Mouse (Mus musculus): Measurements from ENCODE around the gene Rab31. TPM values are rescaled to one million over a fixed set of nuclear protein-coding genes. Genes with fewer than 3 reads are reported as not detected.

Gene Rab31
- total and polyA plus RNA-seq, 3 experiments: 0.79 to 2.8 (median 1.2) TPM

DNA sequence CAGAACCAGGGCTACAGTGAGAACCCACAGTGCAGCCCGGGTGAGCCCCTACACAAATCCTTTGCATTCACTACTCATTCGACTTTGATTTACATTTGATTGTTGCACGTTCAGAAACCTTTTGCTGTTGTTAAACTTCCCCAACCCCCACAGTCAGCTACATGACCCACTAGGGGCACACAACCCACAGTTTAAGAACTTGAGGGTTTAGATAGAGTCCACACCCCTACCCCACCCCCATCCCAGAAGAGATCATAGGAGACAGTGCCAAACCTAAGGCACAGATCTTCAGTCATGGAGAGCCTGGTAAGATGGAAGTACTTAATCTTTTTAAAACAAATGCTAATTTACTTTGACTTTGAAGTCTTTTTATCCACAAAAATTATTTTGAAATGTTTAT, 156.9 kb downstream of the Rab31 start:
- Histone ChIP-seq H3K27me3 (replicated peaks) (no peaks in the 10 kb centered on the region), H3K9ac (ENCODE audit: insufficient read depth, low read depth) (no peak overlapping the region), H3K36me3 (replicated peaks in 1 of 2; ENCODE audit: control insufficient read depth in 1 of 2, insufficient read depth in 1 of 2, low read length in 1 of 2) (no peaks in the 10 kb centered on the region), H3K27ac (ENCODE audit: insufficient read depth, low read depth) (no peak overlapping the region), H3K4me2 (ENCODE audit: insufficient read depth, low read depth, poor library complexity, severe bottlenecking) (no peak overlapping the region), H3K4me3 (replicated peaks in 1 of 3; ENCODE audit: low read depth in 2 of 3, low read length in 2 of 3, poor library complexity in 1 of 3) (no peak overlapping the region), H3K4me1 (ENCODE audit: control insufficient read depth in 1 of 2, insufficient read depth in 2 of 2) (peaks cover 0 to 6% of the 10 kb centered on the region in 2 experiments; a peak in 2 of 4 replicates), H3K9me3 (replicated peaks; ENCODE audit: low read length) (no peaks in the 10 kb centered on the region), H3K79me2 (replicated peaks; ENCODE audit: control insufficient read depth, extremely low read depth, insufficient read depth, poor library complexity, severe bottlenecking) (peaks cover 23% of the 10 kb centered on the region)
- in situ Hi-C loops (cut with MboI; ENCODE audit: low pct_ligation_motif_present, low pct_unique_long_range_greater_than_20kb, low sequenced_read_pairs) (no loop called here), dilution Hi-C loops (cut with MboI; ENCODE audit: extremely low pct_ligation_motif_present, extremely low pct_unique_long_range_greater_than_20kb, low sequenced_read_pairs) (no loop called here)
- DNase-seq (ENCODE audit: extremely low read depth): no peak
- TF ChIP-seq MEF2A (IDR thresholded peaks at IDR 0.05; ENCODE audit: borderline replicate concordance, low read depth, low read length) (no peak), CHD2 (IDR thresholded peaks at IDR 0.05; ENCODE audit: low read length) (0 out of 2 replicates have a peak, but pooled peaks have one; percentile 37), TCF12 (IDR thresholded peaks at IDR 0.05; ENCODE audit: low read depth, low read length) (no peak), HCFC1 (IDR thresholded peaks at IDR 0.05; ENCODE audit: low read depth, low read length) (no peak)

DNA sequence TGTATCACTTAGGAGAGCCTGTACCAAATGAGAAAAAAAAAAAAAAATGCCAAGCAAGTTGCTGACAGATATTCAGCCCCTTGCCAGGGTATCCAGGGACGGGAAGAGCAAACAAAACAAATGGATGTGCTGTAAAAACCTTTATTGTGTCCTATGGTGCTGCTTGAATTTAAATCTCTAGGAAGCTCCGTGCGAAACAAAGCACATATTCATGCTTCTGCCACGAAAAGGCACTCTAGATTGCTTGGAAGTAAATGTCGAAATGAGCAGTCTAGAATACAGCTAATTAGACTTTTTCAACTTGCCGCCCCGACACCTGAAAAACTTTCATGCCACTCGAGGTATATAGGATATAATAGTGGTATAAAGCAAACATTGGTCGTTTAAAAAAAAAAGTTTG, 158.1 kb downstream of the Rab31 start:
- H3K4me1 ChIP-seq (ENCODE audit: control insufficient read depth in 1 of 2, insufficient read depth in 2 of 2): peaks cover under 1 to 13% of the 10 kb centered on the region in 2 experiments
- no peaks in the 10 kb centered on the region for H3K27me3 ChIP-seq (replicated peaks)
- H3K36me3 ChIP-seq (replicated peaks in 1 of 2; ENCODE audit: control insufficient read depth in 1 of 2, insufficient read depth in 1 of 2, low read length in 1 of 2): peaks cover 1 to 5% of the 10 kb centered on the region in 2 experiments
- in situ Hi-C loops (cut with MboI; ENCODE audit: low pct_ligation_motif_present, low pct_unique_long_range_greater_than_20kb, low sequenced_read_pairs) (no loop called here), dilution Hi-C loops (cut with MboI; ENCODE audit: extremely low pct_ligation_motif_present, extremely low pct_unique_long_range_greater_than_20kb, low sequenced_read_pairs) (no loop called here)
- no peaks in the 10 kb centered on the region for H3K9me3 ChIP-seq (replicated peaks; ENCODE audit: low read length)
- DNase-seq (ENCODE audit: extremely low read depth): no peak
- peak overlapping the region; percentile 92; the same call in 1 of the 2 replicates for H3K4me2 ChIP-seq (ENCODE audit: insufficient read depth, low read depth, poor library complexity, severe bottlenecking)
- H3K79me2 ChIP-seq (replicated peaks; ENCODE audit: control insufficient read depth, extremely low read depth, insufficient read depth, poor library complexity, severe bottlenecking): peaks cover 32% of the 10 kb centered on the region
- H3K4me3 ChIP-seq (replicated peaks in 1 of 3; ENCODE audit: low read depth in 2 of 3, low read length in 2 of 3, poor library complexity in 1 of 3): peak overlapping the region; percentile 88 to 92 (median 92)
- H3K27ac ChIP-seq (ENCODE audit: insufficient read depth, low read depth): no peak overlapping the region; the same call in 1 of the 2 replicates
- TF ChIP-seq ZC3H11A (IDR thresholded peaks at IDR 0.05; ENCODE audit: low read depth, low read length): no peak
- peak; percentile 29 for TF ChIP-seq ZNF384 (IDR thresholded peaks at IDR 0.05; ENCODE audit: low read depth, low read length)
- peak overlapping the region; percentile 88 for H3K9ac ChIP-seq (ENCODE audit: insufficient read depth, low read depth)

DNA sequence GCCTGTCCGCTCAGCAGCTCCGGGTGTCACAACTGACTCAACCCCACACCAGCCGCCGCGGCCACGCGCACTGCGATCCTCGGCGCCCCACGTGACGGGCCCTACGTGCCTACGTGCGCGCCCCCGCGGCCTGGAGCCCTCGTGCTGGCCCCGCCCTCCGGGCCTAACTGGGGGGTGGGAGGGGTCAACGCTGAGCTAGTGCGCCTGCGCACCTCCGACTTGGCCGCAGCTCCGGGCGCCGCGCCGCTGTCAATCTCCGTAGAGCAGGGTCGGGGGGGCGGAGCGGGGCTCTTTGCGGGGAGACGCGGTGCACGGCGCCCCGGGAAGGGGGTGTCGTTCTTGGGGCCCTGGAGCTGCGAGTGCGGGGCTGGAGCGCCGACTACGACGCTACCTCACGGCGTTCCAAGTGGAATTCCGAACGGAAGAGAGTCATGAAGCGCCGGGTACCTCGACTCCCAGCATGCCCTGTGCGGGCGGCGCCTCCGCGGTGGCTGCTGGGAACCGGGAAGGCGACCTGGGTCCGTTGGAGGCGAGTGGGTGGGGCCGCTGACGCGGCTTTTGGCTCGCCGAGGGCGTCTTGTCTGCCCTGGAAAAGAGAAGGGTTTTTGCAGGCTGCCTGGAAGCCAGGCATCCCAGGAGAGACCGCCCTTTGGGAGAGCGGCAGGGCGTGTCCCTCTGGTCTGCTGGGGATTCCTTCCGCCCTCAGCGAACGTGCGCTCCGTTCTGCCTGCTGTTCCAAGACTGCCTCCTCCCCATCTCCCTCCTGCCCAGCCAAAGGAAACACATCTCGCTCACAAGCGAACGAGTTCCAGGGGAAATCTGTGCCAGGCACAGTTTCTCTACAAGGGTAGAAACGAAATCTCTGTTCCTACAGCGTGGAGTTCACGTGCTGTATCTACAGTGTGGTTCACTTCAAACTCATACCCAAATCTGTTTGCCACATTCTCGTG, 158.8 kb downstream of the Rab31 start, which contains the start of gene Vapa:
Vapa (minus strand) TSS at position 93 of the 950 bp plus-strand sequence.
- in situ Hi-C loops (cut with MboI; ENCODE audit: low pct_ligation_motif_present, low pct_unique_long_range_greater_than_20kb, low sequenced_read_pairs) (no loop called here), dilution Hi-C loops (cut with MboI; ENCODE audit: extremely low pct_ligation_motif_present, extremely low pct_unique_long_range_greater_than_20kb, low sequenced_read_pairs) (no loop called here)
- Histone ChIP-seq H3K27me3 (replicated peaks) (no peaks in the 10 kb centered on the region), H3K4me3 (replicated peaks in 1 of 3; ENCODE audit: low read depth in 2 of 3, low read length in 2 of 3, poor library complexity in 1 of 3) (peak within 1 kb of the TSS; percentile 91 to 92 (median 92)), H3K4me1 (ENCODE audit: control insufficient read depth in 1 of 2, insufficient read depth in 2 of 2) (peaks cover 3 to 20% of the 10 kb centered on the region in 2 experiments), H3K27ac (ENCODE audit: insufficient read depth, low read depth) (peak within 1 kb of the TSS; percentile 80), H3K36me3 (replicated peaks in 1 of 2; ENCODE audit: control insufficient read depth in 1 of 2, insufficient read depth in 1 of 2, low read length in 1 of 2) (peaks cover 4 to 11% of the 10 kb centered on the region in 2 experiments), H3K4me2 (ENCODE audit: insufficient read depth, low read depth, poor library complexity, severe bottlenecking) (peak within 1 kb of the TSS; percentile 92), H3K9me3 (replicated peaks; ENCODE audit: low read length) (no peaks in the 10 kb centered on the region), H3K9ac (ENCODE audit: insufficient read depth, low read depth) (peak within 1 kb of the TSS; percentile 99), H3K79me2 (replicated peaks; ENCODE audit: control insufficient read depth, extremely low read depth, insufficient read depth, poor library complexity, severe bottlenecking) (peaks cover 39% of the 10 kb centered on the region)
- peak; percentile 93 for DNase-seq (ENCODE audit: extremely low read depth)
- TF ChIP-seq BHLHE40 (IDR thresholded peaks at IDR 0.05; ENCODE audit: low read depth, low read length) (peak; percentile 66), ELF1 (IDR thresholded peaks at IDR 0.05; ENCODE audit: low read depth, low read length) (peak; percentile 92), KAT2A (IDR thresholded peaks at IDR 0.05; ENCODE audit: insufficient replicate concordance, low read length) (peak; percentile 52; the same call in 1 of the 2 replicates), USF1 (IDR thresholded peaks at IDR 0.05; ENCODE audit: low read depth, low read length) (peak; percentile 96), E2F4 (IDR thresholded peaks at IDR 0.05; ENCODE audit: insufficient replicate concordance, low read depth, low read length) (no peak), USF2 (conservative IDR thresholded peaks at IDR 0.05; ENCODE audit: low read depth, low read length) (peak; percentile 85), TBP (conservative IDR thresholded peaks at IDR 0.05; ENCODE audit: low read depth, low read length) (peak; percentile 55; the same call in 1 of the 2 replicates), ZC3H11A (IDR thresholded peaks at IDR 0.05; ENCODE audit: low read depth, low read length) (no peak), GABPA (IDR thresholded peaks at IDR 0.05; ENCODE audit: insufficient replicate concordance, low read depth, low read length) (no peak), MXI1 (IDR thresholded peaks at IDR 0.05; ENCODE audit: low read depth, low read length) (peak; percentile 22; the same call in 1 of the 2 replicates), SIN3A (IDR thresholded peaks at IDR 0.05; ENCODE audit: low read length) (peak; percentile 69), NELFE (IDR thresholded peaks at IDR 0.05; ENCODE audit: low read depth, low read length) (peak; percentile 88), ZMIZ1 (IDR thresholded peaks at IDR 0.05; ENCODE audit: low read depth, low read length) (peak; percentile 88), RCOR1 (conservative IDR thresholded peaks at IDR 0.05; ENCODE audit: low read depth, low read length) (peak; percentile 72; the same call in 1 of the 2 replicates), IRF4 (IDR thresholded peaks at IDR 0.05; ENCODE audit: low read depth, low read length) (no peak), JUND (conservative IDR thresholded peaks at IDR 0.05; ENCODE audit: low read depth, low read length) (no peak), CHD2 (IDR thresholded peaks at IDR 0.05; ENCODE audit: low read length) (no peak), HCFC1 (IDR thresholded peaks at IDR 0.05; ENCODE audit: low read depth, low read length) (peak; percentile 83), TCF12 (IDR thresholded peaks at IDR 0.05; ENCODE audit: low read depth, low read length) (peak; percentile 26; the same call in 1 of the 2 replicates)

Data from CH12.LX (cell line).